Comparison of ENCODE assay signal across 11 mouse cellular contexts in the genomic region with DNA sequence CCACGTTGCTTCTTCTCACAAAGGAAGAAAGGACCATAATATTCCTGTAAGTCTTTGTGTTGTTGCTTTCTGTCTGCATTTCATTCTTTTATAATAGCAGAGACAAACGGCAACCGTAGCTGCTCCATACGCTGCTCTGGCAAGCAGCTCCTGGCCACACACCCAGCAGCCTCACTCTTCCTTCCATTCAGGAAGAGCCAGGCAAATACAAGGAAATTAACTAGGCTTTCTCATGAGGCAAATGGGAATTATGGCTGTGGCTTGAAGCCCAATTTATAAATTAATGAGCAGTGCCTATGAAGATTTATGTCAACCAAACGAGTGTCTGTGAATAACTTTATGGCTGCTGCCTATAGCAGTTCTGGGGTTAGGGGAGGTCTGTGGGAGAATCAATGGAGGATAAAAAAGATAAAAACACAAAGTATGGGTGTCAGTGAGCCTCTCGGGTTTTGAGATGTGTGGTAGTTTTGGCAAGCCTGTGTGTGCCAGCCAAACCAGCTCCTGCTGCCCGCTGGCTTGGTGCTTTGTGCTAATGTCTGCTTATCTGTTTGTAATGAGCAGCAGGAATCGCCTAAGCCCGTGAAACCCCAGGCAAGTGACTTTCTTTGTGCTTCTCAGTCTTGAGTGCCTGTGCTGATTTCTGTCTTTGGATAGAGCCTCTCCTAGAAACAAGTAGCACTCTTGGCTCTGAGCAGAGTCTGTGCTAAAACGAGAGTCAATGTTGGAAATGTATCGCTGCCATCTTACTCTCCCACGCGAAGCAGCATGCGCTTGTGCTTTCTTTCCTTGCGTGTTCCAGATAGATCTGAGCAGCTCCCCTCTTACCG. TPM values are rescaled to one million over a fixed set of nuclear protein-coding genes. Genes with fewer than 3 reads are reported as not detected.
DNase-seq lines count a peak whose midpoint lies in the region; ATAC-seq lines count a peak whose summit lies in the region.
"Had no signal": no experiment of that assay in that cellular context is flagged by ENCODE, and none has a peak within 500 bp of the region (broad histone marks: within the 10 kb centered on the region; RNA-seq: fewer than 3 reads in every experiment).

No protein-coding gene starts in this region.

- no peak for ATAC-seq in kidney, embryonic 15.5 days (replicated peaks; ENCODE audit: low FRiP score)
- ATAC-seq in midbrain, embryonic 15.5 days (replicated peaks) = no peak
- no peak for ATAC-seq in CD4-positive, CD25-positive, alpha-beta regulatory T cell, adult 4 months

- H3K4me2 ChIP-seq in kidney, embryonic 15.5 days = no peak overlapping the region
- no peak overlapping the region for H3K4me2 ChIP-seq in midbrain, embryonic 15.5 days
- H3K4me2 ChIP-seq: heart, embryonic 15.5 days; lung, embryonic 14.5 days had no signal

- DNase-seq in kidney, postnatal 4 days = no peak
- DNase-seq in brain, embryonic 18.5 days (ENCODE audit: low read depth, low spot score) = peak; percentile 28
- DNase-seq in frontal cortex, postnatal 36 days (ENCODE audit: low spot score in 2 of 2) = peak; percentile 51 to 70
- DNase-seq in heart, embryonic 10.5 days (ENCODE audit: low spot score) = no peak
- DNase-seq in heart, postnatal 10 days = no peak
- DNase-seq: lung, embryonic 14.5 days had no signal

- H3K27ac ChIP-seq in kidney, embryonic 15.5 days = peak overlapping the region; percentile 3; the same call in 1 of the 2 replicates
- H3K27ac ChIP-seq in midbrain, embryonic 15.5 days = peak overlapping the region; percentile 56
- H3K27ac ChIP-seq in heart, embryonic 10.5 days = no peak overlapping the region
- H3K27ac ChIP-seq: heart, embryonic 15.5 days had no signal

- H3K4me3 ChIP-seq in kidney, embryonic 15.5 days (replicated peaks) = no peak overlapping the region
- H3K4me3 ChIP-seq in midbrain, embryonic 15.5 days = no peak overlapping the region
- H3K4me3 ChIP-seq in heart, embryonic 10.5 days = no peak overlapping the region
- H3K4me3 ChIP-seq: heart, embryonic 15.5 days; myocyte had no signal

- H3K9ac ChIP-seq in kidney, embryonic 15.5 days = no peak overlapping the region
- H3K9ac ChIP-seq in midbrain, embryonic 15.5 days = peak overlapping the region; percentile 6; the same call in 1 of the 2 replicates
- H3K9ac ChIP-seq: heart, embryonic 15.5 days; lung, embryonic 14.5 days had no signal

- no peaks in the 10 kb centered on the region for H3K9me3 ChIP-seq in kidney, embryonic 15.5 days (replicated peaks)
- H3K9me3 ChIP-seq in midbrain, embryonic 15.5 days = no peaks in the 10 kb centered on the region
- no peaks in the 10 kb centered on the region for H3K9me3 ChIP-seq in heart, embryonic 10.5 days
- H3K9me3 ChIP-seq: heart, embryonic 15.5 days had no signal

- intact Hi-C loops in heart, postnatal 10 days (cut with DNase I) = no loop called here

- WGBS in kidney, embryonic 15.5 days = 74% methylated on average over 16 of the region's 16 CpGs
- 70% methylated on average over 16 of the region's 16 CpGs for WGBS in midbrain, embryonic 15.5 days
- WGBS in heart, embryonic 10.5 days = 88% methylated on average over 16 of the region's 16 CpGs

- H3K27me3 ChIP-seq in kidney, embryonic 15.5 days = no peaks in the 10 kb centered on the region
- H3K27me3 ChIP-seq in midbrain, embryonic 15.5 days (replicated peaks) = no peaks in the 10 kb centered on the region
- H3K27me3 ChIP-seq in heart, embryonic 10.5 days (ENCODE audit: insufficient read depth, poor library complexity, severe bottlenecking) = no peaks in the 10 kb centered on the region
- H3K27me3 ChIP-seq: heart, embryonic 15.5 days had no signal

- peaks cover 67% of the 10 kb centered on the region for H3K36me3 ChIP-seq in kidney, embryonic 15.5 days
- H3K36me3 ChIP-seq in midbrain, embryonic 15.5 days (replicated peaks) = peaks cover 3% of the 10 kb centered on the region; the same call in 1 of the 2 replicates
- H3K36me3 ChIP-seq in heart, embryonic 10.5 days = peaks cover 84% of the 10 kb centered on the region

- 0 out of 2 replicates have a peak, but pooled peaks cover 13% of the 10 kb centered on the region for H3K4me1 ChIP-seq in kidney, embryonic 15.5 days
- H3K4me1 ChIP-seq in midbrain, embryonic 15.5 days = 0 out of 2 replicates have a peak, but pooled peaks cover 4% of the 10 kb centered on the region
- no peaks in the 10 kb centered on the region for H3K4me1 ChIP-seq in heart, embryonic 10.5 days

RNA-seq across cellular contexts. Expression of a gene that starts 54.2 kb away (rescaled TPM):
- 130 and 137 TPM in 2 replicates for polyA plus RNA-seq in kidney, embryonic 15.5 days (2015; fragmentation: Nextera tagmentation; extraction: Ambion mirVana)
- 104 and 109 TPM in 2 replicates for polyA plus RNA-seq in midbrain, embryonic 15.5 days (2015; fragmentation: Nextera tagmentation; extraction: Ambion mirVana)
- 1 to 10 TPM; 1.5 to 5.2 TPM for polyA plus RNA-seq in CD4-positive, CD25-positive, alpha-beta regulatory T cell, adult 4 months (2017; shearing (Covaris generic))
- 181 and 184 TPM in 2 replicates for polyA plus RNA-seq in heart, embryonic 10.5 days (2016; fragmentation: Nextera tagmentation; extraction: Ambion mirVana)
- 100 to 1,000 TPM in 1 of 2 experiments, 10 to 100 TPM in 1; 79.4 to 100 TPM for total RNA-seq in heart, postnatal 10 days (2021)

Comparison
In these comparisons a context has a peak if more than half of its experiments do, and no peak if none do; other contexts are left out.
1. DNase-seq: peak in brain, embryonic 18.5 days (single experiment) and frontal cortex, postnatal 36 days (2 of 2); none in kidney, postnatal 4 days (0 of 2), heart, embryonic 10.5 days (single experiment) and heart, postnatal 10 days (0 of 2).
2. RNA of a gene that starts 54.2 kb away (polyA plus RNA-seq): 181 to 184 TPM in heart, embryonic 10.5 days, 130 to 137 TPM in kidney, embryonic 15.5 days and 104 to 109 TPM in midbrain, embryonic 15.5 days; 1.5 to 5.2 TPM in CD4-positive, CD25-positive, alpha-beta regulatory T cell, adult 4 months; every median in the first group is over 10 times any median in the second.